Mouse (Mus musculus): ENCODE data around the gene Agap1. TPM values are rescaled to one million over a fixed set of nuclear protein-coding genes. Genes with fewer than 3 reads are reported as not detected.
"Not testable (repeated sequence)": the region's sequence is repeated elsewhere in the genome, so short reads cannot be mapped to it uniquely, and the experiment has no call there.

Agap1 gene
- polyA plus RNA-seq, 1 experiment from 2014 or later = 17.6 TPM

DNA sequence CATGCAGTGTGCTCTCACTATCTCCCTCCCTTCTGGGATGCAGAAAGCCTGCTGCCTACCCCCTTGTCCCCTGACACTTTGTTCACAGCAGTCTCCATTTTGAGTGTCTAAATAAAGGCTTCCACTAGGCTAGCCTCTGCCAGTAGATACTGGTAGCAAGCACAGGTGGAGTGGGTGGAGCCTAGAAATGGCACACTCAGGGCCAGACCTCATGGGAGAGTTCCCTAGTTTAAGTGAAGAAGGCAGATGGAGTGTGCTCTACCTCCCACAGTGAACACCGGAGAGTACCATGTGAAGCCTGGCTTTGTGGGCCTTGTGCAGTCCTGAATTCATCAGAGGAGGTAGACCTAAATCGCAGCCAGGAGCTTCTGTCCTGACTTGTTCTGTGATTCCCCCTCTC is 46.3 kb downstream of the Agap1 start:
- Histone ChIP-seq H3K4me2 (replicated peaks; ENCODE audit: low read depth, low read length) (no peak overlapping the region), H3K27me3 (ENCODE audit: control insufficient read depth, insufficient read depth, low read length) (no peaks in the 10 kb centered on the region), H3K9me3 (ENCODE audit: control insufficient read depth, low read depth, low read length) (no peaks in the 10 kb centered on the region), H3K4me3 (ENCODE audit: low read depth, low read length) (no peak overlapping the region), H3K27ac (ENCODE audit: low read length) (no peak overlapping the region), H3K4me1 (ENCODE audit: control insufficient read depth, insufficient read depth, low read length) (peaks cover 5% of the 10 kb centered on the region; the same call in 1 of the 2 replicates), H3K9ac (replicated peaks; ENCODE audit: low read depth, low read length) (no peak overlapping the region), H3K36me3 (ENCODE audit: control insufficient read depth, insufficient read depth, low read length) (no peaks in the 10 kb centered on the region)
- no peak for ATAC-seq (ENCODE audit: insufficient number of reproducible peaks, insufficient read depth, low FRiP score, low read depth)
- 87% methylated on average over 2 of the region's 2 CpGs for WGBS

DNA sequence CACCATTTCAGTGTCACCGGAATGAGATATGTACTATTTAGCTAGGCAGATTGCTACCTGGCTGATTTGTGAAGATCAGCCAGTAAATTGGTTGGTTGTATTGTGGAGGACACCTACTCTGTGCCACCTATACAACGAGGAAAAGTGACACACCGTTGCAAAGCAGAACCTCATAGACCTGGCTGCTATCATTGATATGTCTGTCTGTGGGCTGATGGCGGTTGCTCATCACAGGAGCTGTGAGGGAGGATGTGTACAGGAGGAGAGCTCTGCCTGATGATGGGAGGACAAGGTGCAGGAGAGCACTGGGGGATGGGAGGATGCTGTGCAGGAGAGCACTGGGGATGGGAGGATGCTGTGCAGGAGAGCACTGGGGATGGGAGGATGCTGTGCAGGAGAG is 46.7 kb downstream of the Agap1 start:
- no peaks in the 10 kb centered on the region for H3K9me3 ChIP-seq (ENCODE audit: control insufficient read depth, low read depth, low read length)
- 90% methylated on average over 4 of the region's 4 CpGs for whole genome bisulfite sequencing
- ATAC-seq (ENCODE audit: insufficient number of reproducible peaks, insufficient read depth, low FRiP score, low read depth) = no peak
- H3K4me2 ChIP-seq (replicated peaks; ENCODE audit: low read depth, low read length) = no peak overlapping the region
- H3K9ac ChIP-seq (replicated peaks; ENCODE audit: low read depth, low read length) = no peak overlapping the region
- H3K36me3 ChIP-seq (ENCODE audit: control insufficient read depth, insufficient read depth, low read length) = no peaks in the 10 kb centered on the region
- H3K27me3 ChIP-seq (ENCODE audit: control insufficient read depth, insufficient read depth, low read length) = no peaks in the 10 kb centered on the region
- no peak overlapping the region for H3K27ac ChIP-seq (ENCODE audit: low read length)
- H3K4me1 ChIP-seq (ENCODE audit: control insufficient read depth, insufficient read depth, low read length) = peaks cover 5% of the 10 kb centered on the region; the same call in 1 of the 2 replicates
- no peak overlapping the region for H3K4me3 ChIP-seq (ENCODE audit: low read depth, low read length)

DNA sequence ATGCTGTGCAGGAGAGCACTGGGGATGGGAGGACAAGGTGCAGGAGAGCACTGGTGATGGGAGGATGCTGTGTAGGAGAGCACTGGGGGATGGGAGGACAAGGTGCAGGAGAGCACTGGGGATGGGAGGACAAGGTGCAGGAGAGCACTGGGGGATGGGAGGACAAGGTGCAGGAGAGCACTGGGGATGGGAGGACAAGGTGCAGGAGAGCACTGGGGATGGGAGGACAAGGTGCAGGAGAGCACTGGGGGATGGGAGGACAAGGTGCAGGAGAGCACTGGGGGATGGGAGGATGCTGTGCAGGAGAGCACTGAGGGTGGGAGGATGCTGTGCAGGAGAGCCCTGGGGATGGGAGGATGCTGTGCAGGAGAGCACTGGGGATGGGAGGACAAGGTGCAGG is 47.3 kb downstream of the Agap1 start:
- H3K4me3 ChIP-seq (ENCODE audit: low read depth, low read length); H3K4me1 ChIP-seq (ENCODE audit: control insufficient read depth, insufficient read depth, low read length); H3K4me2 ChIP-seq (replicated peaks; ENCODE audit: low read depth, low read length); H3K9me3 ChIP-seq (ENCODE audit: control insufficient read depth, low read depth, low read length); H3K27ac ChIP-seq (ENCODE audit: low read length); H3K36me3 ChIP-seq (ENCODE audit: control insufficient read depth, insufficient read depth, low read length); H3K9ac ChIP-seq (replicated peaks; ENCODE audit: low read depth, low read length); H3K27me3 ChIP-seq (ENCODE audit: control insufficient read depth, insufficient read depth, low read length); ATAC-seq (ENCODE audit: insufficient number of reproducible peaks, insufficient read depth, low FRiP score, low read depth): not testable (repeated sequence)

DNA sequence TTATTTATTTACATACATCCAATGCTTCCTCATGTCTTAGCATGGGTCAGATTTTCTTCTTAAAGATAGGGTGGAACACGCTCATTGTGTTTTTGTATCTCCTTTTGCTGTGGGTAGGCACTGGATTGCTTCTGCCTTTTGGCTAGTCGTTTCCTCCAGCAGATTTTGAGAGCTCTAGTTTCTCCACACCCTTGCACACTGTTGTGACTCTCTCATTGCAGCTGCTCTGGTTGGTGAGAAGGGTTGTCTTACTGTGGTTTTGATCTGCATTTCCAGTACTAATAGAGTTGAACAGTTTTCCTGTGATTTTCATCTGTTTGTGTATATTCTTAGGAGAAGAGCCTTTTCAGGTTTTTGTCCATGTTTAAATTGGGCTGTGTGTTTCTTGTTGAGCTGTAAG is 54.6 kb downstream of the Agap1 start:
- Histone ChIP-seq H3K4me2 (replicated peaks; ENCODE audit: low read depth, low read length) (no peak overlapping the region), H3K27ac (ENCODE audit: low read length) (no peak overlapping the region), H3K36me3 (ENCODE audit: control insufficient read depth, insufficient read depth, low read length) (no peaks in the 10 kb centered on the region), H3K4me1 (ENCODE audit: control insufficient read depth, insufficient read depth, low read length) (peaks cover 10% of the 10 kb centered on the region), H3K9ac (replicated peaks; ENCODE audit: low read depth, low read length) (no peak overlapping the region), H3K4me3 (ENCODE audit: low read depth, low read length) (no peak overlapping the region), H3K9me3 (ENCODE audit: control insufficient read depth, low read depth, low read length) (no peaks in the 10 kb centered on the region), H3K27me3 (ENCODE audit: control insufficient read depth, insufficient read depth, low read length) (no peaks in the 10 kb centered on the region)
- no peak for ATAC-seq (ENCODE audit: insufficient number of reproducible peaks, insufficient read depth, low FRiP score, low read depth)
- WGBS = 67% methylated on average over 2 of the region's 2 CpGs

DNA sequence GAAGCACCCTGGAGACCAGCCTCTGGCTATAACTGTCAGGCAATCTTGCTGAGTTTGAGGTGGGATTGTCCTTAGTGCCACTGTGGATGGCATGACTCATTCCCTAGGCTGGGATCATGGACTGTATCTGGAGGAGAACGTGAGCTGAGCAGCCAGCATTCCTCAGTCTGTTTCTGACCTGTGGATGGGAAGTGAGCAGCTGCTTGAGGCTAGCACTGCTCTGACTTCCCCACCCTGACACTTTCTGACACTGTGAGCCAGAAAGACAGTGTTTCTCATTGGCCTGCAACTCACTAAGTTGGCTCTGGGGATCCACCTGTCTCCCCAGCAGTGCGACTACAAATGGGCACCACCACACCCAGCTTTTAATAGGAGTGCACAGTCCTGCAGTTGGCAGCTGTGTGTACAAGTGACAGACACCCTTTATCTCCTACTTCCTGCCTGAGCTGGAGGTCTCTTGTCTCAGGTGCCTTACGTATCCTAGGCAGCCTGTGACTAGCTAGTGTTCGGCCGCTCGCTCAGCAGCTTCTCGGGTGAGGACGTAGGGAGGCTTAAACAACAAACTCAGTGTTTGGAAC is 55.2 kb downstream of the Agap1 start:
- no peak for ATAC-seq (ENCODE audit: insufficient number of reproducible peaks, insufficient read depth, low FRiP score, low read depth)
- H3K9me3 ChIP-seq (ENCODE audit: control insufficient read depth, low read depth, low read length) = no peaks in the 10 kb centered on the region
- 48% methylated on average over 8 of the region's 8 CpGs for WGBS
- H3K4me3 ChIP-seq (ENCODE audit: low read depth, low read length) = no peak overlapping the region
- no peak overlapping the region for H3K27ac ChIP-seq (ENCODE audit: low read length)
- H3K9ac ChIP-seq (replicated peaks; ENCODE audit: low read depth, low read length) = no peak overlapping the region
- H3K36me3 ChIP-seq (ENCODE audit: control insufficient read depth, insufficient read depth, low read length) = no peaks in the 10 kb centered on the region
- H3K4me2 ChIP-seq (replicated peaks; ENCODE audit: low read depth, low read length) = no peak overlapping the region
- peaks cover 10% of the 10 kb centered on the region for H3K4me1 ChIP-seq (ENCODE audit: control insufficient read depth, insufficient read depth, low read length)
- H3K27me3 ChIP-seq (ENCODE audit: control insufficient read depth, insufficient read depth, low read length) = no peaks in the 10 kb centered on the region

DNA sequence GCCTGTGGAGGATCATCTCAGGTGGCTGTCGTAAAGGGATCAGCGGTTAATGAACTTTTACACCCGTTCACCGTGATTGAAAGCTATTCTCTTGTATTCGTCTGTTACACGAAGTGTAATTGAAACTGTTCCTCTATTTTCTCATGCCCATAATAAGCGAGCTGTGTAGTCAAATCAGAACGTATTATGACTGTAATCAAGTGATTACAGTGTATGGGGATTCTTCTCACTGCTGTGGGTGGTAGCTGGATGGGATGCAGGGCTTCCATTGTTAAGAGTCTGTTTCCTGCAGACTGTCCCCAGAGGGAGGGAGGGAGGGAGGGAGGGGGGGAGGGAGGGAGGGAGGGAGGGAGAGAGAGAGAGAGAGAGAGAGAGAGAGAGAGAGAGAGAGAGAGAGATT is 56.1 kb downstream of the Agap1 start:
- Histone ChIP-seq H3K36me3 (ENCODE audit: control insufficient read depth, insufficient read depth, low read length) (no peaks in the 10 kb centered on the region), H3K9ac (replicated peaks; ENCODE audit: low read depth, low read length) (no peak overlapping the region), H3K27ac (ENCODE audit: low read length) (no peak overlapping the region), H3K4me3 (ENCODE audit: low read depth, low read length) (no peak overlapping the region), H3K27me3 (ENCODE audit: control insufficient read depth, insufficient read depth, low read length) (no peaks in the 10 kb centered on the region), H3K9me3 (ENCODE audit: control insufficient read depth, low read depth, low read length) (no peaks in the 10 kb centered on the region), H3K4me2 (replicated peaks; ENCODE audit: low read depth, low read length) (no peak overlapping the region), H3K4me1 (ENCODE audit: control insufficient read depth, insufficient read depth, low read length) (peaks cover 10% of the 10 kb centered on the region)
- ATAC-seq (ENCODE audit: insufficient number of reproducible peaks, insufficient read depth, low FRiP score, low read depth) = no peak
- 56% methylated on average over 8 of the region's 8 CpGs for WGBS

DNA sequence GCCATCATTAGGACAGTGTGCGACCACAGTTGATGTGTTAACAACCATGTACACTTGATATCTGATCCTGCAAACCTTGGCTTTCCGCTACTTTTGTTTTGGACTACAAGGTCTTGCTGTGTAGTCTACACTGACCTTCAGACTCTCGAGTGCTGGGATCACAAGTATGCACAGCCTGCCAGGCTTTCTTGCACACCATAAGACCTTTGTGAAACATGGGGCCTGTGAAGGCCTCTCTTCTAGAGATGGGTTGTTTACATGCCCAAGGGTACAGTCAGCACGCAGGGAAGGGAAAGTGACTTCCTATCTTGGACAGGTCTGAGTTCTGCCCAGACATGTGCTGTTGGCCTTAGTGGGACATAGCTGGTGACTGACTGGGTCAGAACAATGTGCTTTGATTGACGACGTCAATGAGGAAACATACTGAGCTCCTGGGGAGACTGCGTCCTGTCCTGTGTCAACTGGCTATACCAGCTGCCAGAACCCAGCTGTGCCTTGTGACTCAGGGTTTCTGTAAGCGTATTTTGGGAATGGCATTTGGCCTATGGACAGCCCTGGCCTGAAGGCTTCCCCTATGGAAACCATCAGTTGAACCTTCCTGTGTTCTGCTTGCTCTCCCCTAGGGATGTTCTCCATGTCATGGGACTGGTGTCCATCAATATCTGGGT is 59.1 kb downstream of the Agap1 start:
- 73% methylated on average over 8 of the region's 8 CpGs for WGBS
- no peak for ATAC-seq (ENCODE audit: insufficient number of reproducible peaks, insufficient read depth, low FRiP score, low read depth)
- H3K27ac ChIP-seq (ENCODE audit: low read length) = no peak overlapping the region

DNA sequence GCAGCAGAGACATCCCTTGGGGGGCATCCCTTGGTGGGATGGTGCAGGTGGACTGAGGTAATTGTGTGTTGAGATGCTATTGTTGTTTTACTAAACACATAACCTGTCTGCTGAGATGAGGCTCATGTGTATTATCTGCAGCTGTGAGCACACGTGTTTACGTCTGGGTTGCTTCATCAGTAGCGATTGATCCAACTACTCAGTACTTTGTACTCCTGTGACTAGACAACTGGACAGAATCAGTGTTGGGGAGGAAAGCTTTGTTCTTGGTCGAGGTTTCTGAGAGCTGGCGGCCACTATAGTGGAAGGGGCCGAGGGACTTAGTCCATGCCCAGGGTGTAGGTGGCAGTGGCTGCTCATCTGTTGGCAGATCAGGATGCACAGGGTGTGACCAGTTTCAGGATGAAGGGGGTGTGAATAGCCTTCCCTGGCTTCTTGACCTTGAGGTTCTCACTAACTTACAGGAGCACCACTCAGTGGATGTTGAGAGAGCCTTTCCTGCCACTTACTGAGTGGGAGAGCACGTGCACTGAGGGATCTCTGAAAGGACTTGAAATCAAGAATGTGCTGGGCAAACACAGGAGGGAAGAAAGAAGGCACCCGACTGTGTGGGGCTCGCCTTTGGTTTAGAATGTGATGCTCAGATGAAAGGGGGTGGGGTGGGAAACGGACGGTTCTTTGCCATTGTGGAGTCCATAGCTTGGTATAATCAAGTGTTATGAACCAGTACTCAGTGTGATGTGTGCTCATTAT is 61.4 kb downstream of the Agap1 start:
- H3K9me3 ChIP-seq (ENCODE audit: control insufficient read depth, low read depth, low read length) = no peaks in the 10 kb centered on the region
- H3K4me2 ChIP-seq (replicated peaks; ENCODE audit: low read depth, low read length) = no peak overlapping the region
- no peaks in the 10 kb centered on the region for H3K36me3 ChIP-seq (ENCODE audit: control insufficient read depth, insufficient read depth, low read length)
- H3K27ac ChIP-seq (ENCODE audit: low read length) = no peak overlapping the region
- ATAC-seq (ENCODE audit: insufficient number of reproducible peaks, insufficient read depth, low FRiP score, low read depth) = no peak
- no peak overlapping the region for H3K9ac ChIP-seq (replicated peaks; ENCODE audit: low read depth, low read length)
- no peaks in the 10 kb centered on the region for H3K27me3 ChIP-seq (ENCODE audit: control insufficient read depth, insufficient read depth, low read length)
- WGBS = 62% methylated on average over 11 of the region's 11 CpGs
- no peak overlapping the region for H3K4me3 ChIP-seq (ENCODE audit: low read depth, low read length)
- H3K4me1 ChIP-seq (ENCODE audit: control insufficient read depth, insufficient read depth, low read length) = peaks cover 13% of the 10 kb centered on the region

More for the DNA sequence above, 59.1 kb downstream of the Agap1 start:
- H3K9me3 ChIP-seq (ENCODE audit: control insufficient read depth, low read depth, low read length) = no peaks in the 10 kb centered on the region
- H3K27me3 ChIP-seq (ENCODE audit: control insufficient read depth, insufficient read depth, low read length) = no peaks in the 10 kb centered on the region
- H3K36me3 ChIP-seq (ENCODE audit: control insufficient read depth, insufficient read depth, low read length) = no peaks in the 10 kb centered on the region
- H3K4me2 ChIP-seq (replicated peaks; ENCODE audit: low read depth, low read length) = no peak overlapping the region
- H3K4me1 ChIP-seq (ENCODE audit: control insufficient read depth, insufficient read depth, low read length) = peaks cover 18% of the 10 kb centered on the region
- no peak overlapping the region for H3K4me3 ChIP-seq (ENCODE audit: low read depth, low read length)
- H3K9ac ChIP-seq (replicated peaks; ENCODE audit: low read depth, low read length) = no peak overlapping the region

Data from stomach, embryonic 14.5 days (tissue).